Mouse (Mus musculus): Measurements from ENCODE around the gene Crybg3. TPM values are rescaled to one million over a fixed set of nuclear protein-coding genes. Genes with fewer than 3 reads are reported as not detected.

Crybg3 gene
- total RNA-seq, 1 experiment from 2014 or later: 11.1 TPM

GRCm38 (mm10) chr16:59471637-59472278, 129.0 kb downstream of the Crybg3 start, which contains the start of gene Riox2:
Riox2 (plus strand) TSS chr16:59471775.
- ATAC-seq (replicated peaks; ENCODE audit: low read depth, poor library complexity, severe bottlenecking): peak; percentile 77

GRCm38 (mm10) chr16:59469846-59470245, 130.9 kb downstream of the Crybg3 start:
- ATAC-seq (replicated peaks; ENCODE audit: low read depth, poor library complexity, severe bottlenecking): no peak

GRCm38 (mm10) chr16:59463973-59464372, 136.8 kb downstream of the Crybg3 start:
- ATAC-seq (replicated peaks; ENCODE audit: low read depth, poor library complexity, severe bottlenecking): no peak

GRCm38 (mm10) chr16:59463567-59463966, 137.2 kb downstream of the Crybg3 start:
- no peak for ATAC-seq (replicated peaks; ENCODE audit: low read depth, poor library complexity, severe bottlenecking)

GRCm38 (mm10) chr16:59459259-59459861, 141.4 kb downstream of the Crybg3 start:
- ATAC-seq (replicated peaks; ENCODE audit: low read depth, poor library complexity, severe bottlenecking): peak; percentile 97

GRCm38 (mm10) chr16:59451813-59452212, 149.0 kb downstream of the Crybg3 start:
- ATAC-seq (replicated peaks; ENCODE audit: low read depth, poor library complexity, severe bottlenecking): no peak

GRCm38 (mm10) chr16:59449092-59449491, 151.7 kb downstream of the Crybg3 start:
- 0 out of 2 replicates have a peak, but pooled peaks have one; percentile 60 for ATAC-seq (replicated peaks; ENCODE audit: low read depth, poor library complexity, severe bottlenecking)

GRCm38 (mm10) chr16:59448181-59448580, 152.6 kb downstream of the Crybg3 start:
- no peak for ATAC-seq (replicated peaks; ENCODE audit: low read depth, poor library complexity, severe bottlenecking)

GRCm38 (mm10) chr16:59444880-59445559, 155.8 kb downstream of the Crybg3 start:
- no peak for ATAC-seq (replicated peaks; ENCODE audit: low read depth, poor library complexity, severe bottlenecking)

Other genes with a start within 250 kb of the Crybg3 start
- not detected in 2 replicates for gene Olfr209, start 237.0 kb downstream of the Crybg3 start, total RNA-seq (2017)
- gene Gabrr3, start 193.6 kb downstream of the Crybg3 start, total RNA-seq (2017): not detected in 2 replicates
- 69.3 and 69.6 TPM in 2 replicates for gene Riox2, start 129.2 kb downstream of the Crybg3 start, total RNA-seq (2017)
- 15.5 and 17.9 TPM in 2 replicates for gene Arl6, start 38.4 kb upstream of the Crybg3 start, total RNA-seq (2017)